Mouse (Mus musculus): ENCODE data around the gene Gm21988.

DNA sequence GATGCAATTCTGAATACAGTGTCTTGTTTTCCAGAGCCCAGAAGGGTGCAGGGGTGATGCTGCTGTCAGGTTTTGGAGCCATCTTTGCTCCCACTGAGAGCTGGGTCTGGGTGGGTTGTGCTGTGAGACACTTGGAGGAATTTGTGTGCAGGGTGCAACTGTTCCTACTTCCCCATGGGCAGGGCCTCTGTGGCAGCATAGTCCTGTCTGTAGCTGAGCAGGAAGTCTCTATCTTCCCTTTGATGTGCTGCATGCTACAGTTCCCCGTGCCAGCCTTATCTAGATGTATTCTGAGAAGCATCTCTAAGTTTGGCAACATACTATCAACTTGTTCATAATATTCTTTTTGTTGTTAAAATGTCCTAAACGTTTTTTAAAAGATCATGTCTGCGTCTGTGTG, 25.6 kb upstream of the Gm21988 start:
- TF ChIP-seq CTCF (IDR thresholded peaks at IDR 0.05; ENCODE audit: control insufficient read depth, insufficient read depth, low read length), result no peak
- TF ChIP-seq POLR2A (IDR thresholded peaks at IDR 0.05; ENCODE audit: borderline replicate concordance, control insufficient read depth, low read depth, low read length), result no peak
